Mouse (Mus musculus) heart, adult 2 months (tissue): ENCODE results near the gene Mrps6. TPM values are rescaled to one million over a fixed set of nuclear protein-coding genes. Genes with fewer than 3 reads are reported as not detected.

ENCODE experiments used
- DNase-seq, 2 experiments: peaks; one replicate each; pipeline ENCODE4 v3.0.0; 2021
- H3K27ac ChIP-seq: fragments of 200-600 bp; 2 replicates; pipeline ENCODE4 v1.8.1; 2022
- H3K27me3 ChIP-seq: fragments of 200-500 bp; 2 replicates; pipeline ENCODE4 v1.6.1; 2012; ENCODE audit warnings: mild to moderate bottlenecking, low read length, inconsistent platforms, mixed read lengths; ENCODE audit not compliant: control insufficient read depth, insufficient read depth
- H3K36me3 ChIP-seq: fragments of 200-500 bp; 2 replicates; pipeline ENCODE4 v1.6.1; 2012; ENCODE audit warnings: low read length, inconsistent platforms; ENCODE audit not compliant: control insufficient read depth, insufficient read depth
- H3K4me1 ChIP-seq: fragments of 200-500 bp; 2 replicates; pipeline ENCODE4 v1.6.1; 2011; ENCODE audit warnings: low read length; ENCODE audit not compliant: control insufficient read depth, insufficient read depth
- H3K4me3 ChIP-seq: fragments of 200-600 bp; 2 replicates; pipeline ENCODE4 v1.8.1; 2022
- H3K79me2 ChIP-seq: fragments of 200-500 bp; replicated peaks from 2 replicates; pipeline ENCODE4 v1.6.1; 2012; ENCODE audit warnings: mild to moderate bottlenecking, inconsistent platforms, low read length, moderate library complexity, mixed read lengths; ENCODE audit not compliant: control insufficient read depth, insufficient read depth
- H3K9ac ChIP-seq: fragments of 200-500 bp; 2 replicates; pipeline ENCODE4 v1.6.1; 2012; ENCODE audit warnings: low read depth, mild to moderate bottlenecking, control low read depth, inconsistent platforms, low read length, mixed read lengths
- CTCF ChIP-seq: fragments of 200-600 bp; IDR thresholded peaks from 2 replicates; pipeline ENCODE4 v1.8.1; 2022; ENCODE audit warnings: antibody characterized with exemption, mild to moderate bottlenecking, moderate library complexity
- EP300 ChIP-seq: fragments of 200-500 bp; IDR thresholded peaks from 2 replicates; pipeline ENCODE4 v1.6.1; 2011; ENCODE audit warnings: low read depth, low read length, control low read depth; ENCODE audit not compliant: insufficient read depth
- POLR2A ChIP-seq: fragments of 200-500 bp; IDR thresholded peaks from 2 replicates; pipeline ENCODE4 v1.6.1; 2011; ENCODE audit warnings: mild to moderate bottlenecking, low read depth, low read length, control low read depth; ENCODE audit not compliant: insufficient read depth
- WGBS: fragments of 180-500 bp; shearing (Covaris S2); methylation state at CpG from one replicate; pipeline ENCODE4 v1.1.7; 2018; 5-methylcytosine and 5-hydroxymethylcytosine counted together
- intact Hi-C: fragments of 180-260 bp; cut with DNase I; formaldehyde crosslinking; loops from one replicate; pipeline ENCODE4 v1.15.1; 2025
- long read RNA-seq: library from polyadenylated mRNA; stranded (forward); transcript quantifications from one replicate; pipeline ENCODE4 v2.0.0, GENCODE M21; 2021
- polyA plus RNA-seq: library from polyadenylated mRNA; depleted of rRNA; stranded (reverse); fragments of >200 nt; gene quantifications from 2 replicates; pipeline ENCODE4 v1.2.3, GENCODE M21; 2012; rRNA removed
- total RNA-seq, 2 experiments: library from RNA; stranded (reverse); gene quantifications; 2 replicates each; pipeline ENCODE4 v1.2.3; 2021

Gene Mrps6
- total RNA-seq (10 to 100 TPM; 53.0 to 58.4 TPM), polyA plus RNA-seq (40.5 and 43.0 TPM in 2 replicates)
- long read RNA-seq, transcript Mrps6-201 (3 exons, 846 nt), result major isoform, 53 of 56 reads
- long read RNA-seq, partial matches to known transcripts, result 1 of 56 reads
- long read RNA-seq, other reads (novel, unspliced or antisense), result 2 of 56 reads

DNA sequence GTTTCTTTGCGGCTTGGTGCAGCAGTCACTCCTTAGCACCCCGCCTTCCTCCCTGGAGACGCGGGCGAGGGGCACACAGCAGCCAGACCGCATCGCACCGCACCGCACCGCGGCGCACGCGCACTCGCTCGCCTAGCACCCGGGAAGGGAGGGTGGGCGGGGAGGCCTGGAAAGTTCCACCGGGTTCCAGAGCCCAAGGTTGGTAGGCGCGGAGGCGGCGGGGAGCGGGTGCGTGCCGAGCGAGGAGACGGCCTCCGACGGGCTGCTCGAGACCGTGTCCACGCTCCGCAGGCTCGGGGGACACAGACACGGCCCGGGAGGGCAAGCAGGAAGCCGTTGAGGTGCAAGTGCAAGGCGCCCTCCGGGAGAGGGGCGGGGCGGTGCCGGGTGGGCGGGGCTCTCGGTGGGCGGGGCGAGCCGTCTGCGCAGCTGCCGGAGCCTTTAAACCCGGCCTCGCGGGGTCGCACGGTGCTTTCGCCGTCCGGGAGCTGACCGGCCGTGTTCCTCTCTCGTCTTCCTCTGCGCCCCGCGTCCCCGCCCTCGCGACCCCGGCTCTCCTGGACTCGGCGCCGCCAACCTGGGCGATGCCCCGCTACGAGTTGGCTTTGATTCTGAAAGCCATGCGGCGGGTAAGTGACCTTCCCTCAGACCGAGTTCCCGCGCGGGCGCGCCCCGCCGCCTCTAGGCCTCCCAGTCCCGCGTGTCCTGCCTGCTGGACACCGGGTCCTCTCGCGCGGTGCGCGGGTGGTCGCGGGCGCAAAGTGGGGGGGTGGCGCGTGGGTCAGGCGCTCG, at the start of gene Mrps6, which contains the start of the genes Gm49711 and Slc5a3:
Gene Mrps6, plus strand, starts transcription at position 419 of the 792 bp plus-strand sequence.
Gene Gm49711, plus strand, starts transcription at position 465 of the 792 bp plus-strand sequence.
Gene Slc5a3, plus strand, starts transcription at position 471 of the 792 bp plus-strand sequence.
- TF ChIP-seq CTCF, result peak; percentile 46
- TF ChIP-seq POLR2A, result peak; percentile 90
- TF ChIP-seq EP300, result peak; percentile 6; the same call in 1 of the 2 replicates
- DNase-seq, result peak; percentile 92 to 93
- peaks cover 4% of the 10 kb centered on the region; the same call in 1 of the 2 replicates for H3K36me3 ChIP-seq
- intact Hi-C loops, result loop anchor here (2.0 to 5.0 kb wide), 3 partner anchors 41 to 229 kb away; no protein-coding TSS in a partner anchor
- peak within 1 kb of the TSS; percentile 100 for H3K9ac ChIP-seq
- H3K4me3 ChIP-seq, result peak within 1 kb of the TSS; percentile 93
- peak within 1 kb of the TSS; percentile 96 for H3K27ac ChIP-seq
- H3K79me2 ChIP-seq, result no peaks in the 10 kb centered on the region; the same call in 1 of the 2 replicates
- WGBS, result under 1% methylated on average over 94 of the region's 99 CpGs
- no peaks in the 10 kb centered on the region for H3K27me3 ChIP-seq
- H3K4me1 ChIP-seq, result peaks cover 2% of the 10 kb centered on the region

DNA sequence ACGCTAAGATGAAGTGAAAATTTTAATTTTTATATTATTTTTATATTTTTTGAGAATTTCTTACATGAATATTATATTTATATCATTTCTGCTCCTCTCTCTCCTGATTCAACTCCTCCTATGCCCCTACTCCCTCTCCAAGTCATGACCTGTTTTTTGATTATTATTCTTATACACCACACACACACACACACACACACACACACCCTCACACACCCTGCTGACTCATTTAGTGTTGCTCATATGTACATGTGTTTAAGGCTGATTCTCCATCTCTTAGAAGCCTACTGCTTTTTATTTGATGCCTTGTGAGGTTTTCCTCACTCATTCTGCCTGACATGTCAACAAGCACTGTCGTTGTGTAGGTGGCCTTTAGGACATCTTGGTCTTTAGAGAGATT, 48.5 kb upstream of the Mrps6 start:
- TF ChIP-seq POLR2A, result no peak
- TF ChIP-seq EP300, result no peak
- no peak for TF ChIP-seq CTCF
- H3K79me2 ChIP-seq, result no peaks in the 10 kb centered on the region
- WGBS, result 92% methylated on average over 2 of the region's 2 CpGs
- DNase-seq, result no peak
- intact Hi-C loops, result no loop called here
- H3K4me1 ChIP-seq, result no peaks in the 10 kb centered on the region
- H3K27ac ChIP-seq, result no peak overlapping the region
- H3K9ac ChIP-seq, result no peak overlapping the region
- no peak overlapping the region for H3K4me3 ChIP-seq
- no peaks in the 10 kb centered on the region for H3K27me3 ChIP-seq
- H3K36me3 ChIP-seq, result no peaks in the 10 kb centered on the region

DNA sequence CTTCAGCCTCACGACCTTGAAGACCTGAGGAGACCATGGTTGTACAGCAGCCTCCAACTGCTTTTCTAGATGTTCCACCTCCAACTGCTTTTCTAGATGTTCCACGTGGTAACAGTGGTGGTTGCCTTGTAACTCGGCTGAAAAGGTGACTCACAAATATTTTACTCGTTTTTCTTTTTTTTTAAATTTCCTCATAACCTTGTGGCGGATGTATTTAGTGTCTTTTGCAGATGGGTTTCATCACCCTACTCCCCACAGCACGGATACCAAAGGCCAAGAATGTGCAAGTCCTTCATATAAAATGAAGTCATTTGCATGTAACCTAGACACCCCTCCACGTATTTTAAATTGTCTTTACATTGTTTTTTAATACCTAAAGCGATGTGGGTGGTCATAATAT, 41.3 kb upstream of the Mrps6 start:
- Histone ChIP-seq H3K36me3 (no peaks in the 10 kb centered on the region), H3K27me3 (no peaks in the 10 kb centered on the region), H3K4me3 (no peak overlapping the region), H3K4me1 (0 out of 2 replicates have a peak, but pooled peaks cover 3% of the 10 kb centered on the region), H3K27ac (no peak overlapping the region), H3K79me2 (no peaks in the 10 kb centered on the region), H3K9ac (no peak overlapping the region)
- no peak for DNase-seq
- 73% methylated on average over 8 of the region's 8 CpGs for whole genome bisulfite sequencing
- TF ChIP-seq POLR2A, result no peak
- TF ChIP-seq CTCF, result no peak
- no peak for TF ChIP-seq EP300
- intact Hi-C loops, result loop anchor here (5.0 kb wide), 1 partner anchor 41 kb away; the partner anchor contains the start of genes Gm49711, Mrps6 and Slc5a3

- intact Hi-C loops, result loop anchor here (5.0 kb wide), 1 partner anchor 38 kb away; the partner anchor contains the start of genes Gm49711, Mrps6 and Slc5a3
- Histone ChIP-seq H3K4me3 (peak overlapping the region; percentile 53), H3K4me1 (peaks cover 4% of the 10 kb centered on the region), H3K27ac (peak overlapping the region; percentile 76), H3K79me2 (no peaks in the 10 kb centered on the region), H3K27me3 (no peaks in the 10 kb centered on the region), H3K36me3 (no peaks in the 10 kb centered on the region), H3K9ac (peak overlapping the region; percentile 73)
- DNase-seq, result peak; percentile 51 to 55
- 7% methylated on average over 26 of the region's 26 CpGs for WGBS
- peak; percentile 44; the same call in 1 of the 2 replicates for TF ChIP-seq POLR2A
- no peak for TF ChIP-seq EP300
- TF ChIP-seq CTCF, result peak; percentile 19
Measured at GRCm38 (mm10) chr16:92019141-92020118, 38.6 kb upstream of the Mrps6 start.

DNA sequence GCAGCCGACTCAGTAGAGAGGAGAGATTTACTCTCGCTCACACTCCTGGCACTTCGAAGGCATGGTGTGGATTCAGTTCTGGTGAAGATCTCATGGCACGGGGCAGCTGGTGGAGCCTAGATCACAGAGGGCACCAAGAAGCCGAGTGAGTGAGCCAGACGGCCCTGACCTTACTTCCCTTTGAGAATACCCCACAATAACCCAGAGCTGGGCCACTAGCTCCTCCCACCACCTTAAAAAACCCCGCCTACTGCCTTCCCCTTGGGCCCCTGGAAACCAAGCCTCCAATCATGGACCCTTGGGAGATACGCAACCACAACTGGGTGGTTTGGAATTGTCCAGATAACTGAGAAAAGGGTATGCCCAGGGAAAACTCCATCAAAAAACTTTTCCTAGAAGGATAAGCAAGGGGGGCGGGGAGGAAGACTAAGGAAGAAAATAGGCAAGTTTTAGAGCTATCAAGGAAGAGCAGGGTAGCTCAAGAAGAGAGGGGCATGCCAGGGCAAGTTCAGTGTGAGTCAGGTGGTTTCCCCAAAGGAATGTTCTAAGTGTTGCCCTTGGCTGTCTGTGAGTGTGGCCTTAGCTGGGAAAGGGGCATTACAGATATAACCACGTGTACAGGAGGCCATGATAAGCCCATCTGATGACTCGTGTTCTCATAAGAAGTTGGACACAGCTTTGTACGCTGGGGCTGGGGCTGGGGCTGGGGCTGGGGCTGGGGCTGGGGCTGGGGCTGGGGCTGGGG, 36.2 kb upstream of the Mrps6 start:
- TF ChIP-seq POLR2A, result no peak
- no peak for TF ChIP-seq EP300
- no peak for TF ChIP-seq CTCF
- 78% methylated on average over 12 of the region's 12 CpGs for WGBS
- intact Hi-C loops, result no loop called here
- no peak for DNase-seq
- H3K4me3 ChIP-seq, result no peak overlapping the region
- no peaks in the 10 kb centered on the region for H3K36me3 ChIP-seq
- H3K4me1 ChIP-seq, result peaks cover 4% of the 10 kb centered on the region
- no peak overlapping the region for H3K9ac ChIP-seq
- H3K79me2 ChIP-seq, result no peaks in the 10 kb centered on the region
- no peaks in the 10 kb centered on the region for H3K27me3 ChIP-seq
- no peak overlapping the region for H3K27ac ChIP-seq
